Comparison of ENCODE assay signal across 11 mouse cellular contexts in the genomic region with DNA sequence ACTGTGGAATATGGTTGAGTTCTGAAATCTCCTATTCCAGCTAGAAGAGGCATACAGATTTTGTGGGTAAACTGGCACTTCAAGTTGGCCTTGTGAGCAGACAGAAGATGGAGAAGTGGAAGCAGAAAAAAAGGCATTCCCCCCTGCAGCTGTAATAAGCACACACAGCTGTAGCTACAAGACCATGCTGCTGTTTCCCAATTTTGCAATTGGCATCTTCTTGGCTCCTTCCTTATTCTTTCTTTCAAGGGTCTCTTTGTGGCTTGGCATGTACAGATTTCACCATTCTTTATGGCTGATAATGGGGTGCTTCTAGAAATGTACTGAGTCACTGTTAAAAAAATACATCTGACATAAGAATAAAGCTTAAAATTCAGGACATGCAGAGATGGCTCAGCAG. TPM values are rescaled to one million over a fixed set of nuclear protein-coding genes. Genes with fewer than 3 reads are reported as not detected.
"Had no signal": no experiment of that assay in that cellular context is flagged by ENCODE, and none has a peak within 500 bp of the region (broad histone marks: within the 10 kb centered on the region; RNA-seq: fewer than 3 reads in every experiment).

No protein-coding gene starts in this region.

- DNase-seq: kidney, adult 11 months; kidney, adult 9 months; kidney, postnatal 36 days; layer of hippocampus, adult 9-11 months; left cerebral cortex, postnatal 4 days; lung, postnatal 14 days; right cerebral cortex, adult 18-20 months had no signal

- ATAC-seq: midbrain, embryonic 13.5 days had no signal

RNA-seq across cellular contexts. Expression of a gene that starts 0.6 kb away (rescaled TPM):
- total RNA-seq: layer of hippocampus, adult 18-20 months; left cerebral cortex, postnatal 4 days; liver, adult 2 months; midbrain, postnatal 0 days had no signal

RNA-seq across cellular contexts. Expression of a gene that starts 21.2 kb away (rescaled TPM):
- total RNA-seq: layer of hippocampus, adult 18-20 months; left cerebral cortex, postnatal 4 days; liver, adult 2 months; midbrain, postnatal 0 days had no signal
